Mouse (Mus musculus) cortical plate, adult 2 months (tissue): ENCODE results near the gene Vmn2r17. TPM values are rescaled to one million over a fixed set of nuclear protein-coding genes. Genes with fewer than 3 reads are reported as not detected.
A peak's percentile ranks its signal among the peaks of the same experiment; 100 is the strongest.

ENCODE experiments used
- H3K27ac ChIP-seq: fragments of 200-500 bp; 2 replicates; pipeline ENCODE4 v1.5.1; 2012; ENCODE audit warnings: low read length, control low read depth, inconsistent platforms; ENCODE audit not compliant: insufficient read depth
- H3K4me1 ChIP-seq: fragments of 200-500 bp; 2 replicates; pipeline ENCODE4 v1.6.1; 2011; ENCODE audit warnings: low read length; ENCODE audit not compliant: control insufficient read depth, insufficient read depth
- H3K4me3 ChIP-seq: fragments of 200-500 bp; 2 replicates; pipeline ENCODE4 v1.5.1; 2011; ENCODE audit warnings: mild to moderate bottlenecking, low read length, control low read depth; ENCODE audit not compliant: insufficient read depth
- CTCF ChIP-seq: fragments of 200-500 bp; IDR thresholded peaks from 2 replicates; pipeline ENCODE4 v1.5.1; 2011; ENCODE audit warnings: mild to moderate bottlenecking, control low read depth, low read length; ENCODE audit not compliant: insufficient read depth; ENCODE audit errors: extremely low read depth
- POLR2A ChIP-seq: fragments of 200-500 bp; IDR thresholded peaks from 2 replicates; pipeline ENCODE4 v1.6.1; 2011; ENCODE audit warnings: mild to moderate bottlenecking, low read length, control low read depth; ENCODE audit not compliant: insufficient read depth; ENCODE audit errors: extremely low read depth
- polyA plus RNA-seq: library from polyadenylated mRNA; depleted of rRNA; stranded (reverse); fragments of >200 nt; gene quantifications from 2 replicates; pipeline ENCODE4 v1.2.3, GENCODE M21; 2012; rRNA removed

The Vmn2r17 gene
- polyA plus RNA-seq: not detected in 2 replicates

DNA sequence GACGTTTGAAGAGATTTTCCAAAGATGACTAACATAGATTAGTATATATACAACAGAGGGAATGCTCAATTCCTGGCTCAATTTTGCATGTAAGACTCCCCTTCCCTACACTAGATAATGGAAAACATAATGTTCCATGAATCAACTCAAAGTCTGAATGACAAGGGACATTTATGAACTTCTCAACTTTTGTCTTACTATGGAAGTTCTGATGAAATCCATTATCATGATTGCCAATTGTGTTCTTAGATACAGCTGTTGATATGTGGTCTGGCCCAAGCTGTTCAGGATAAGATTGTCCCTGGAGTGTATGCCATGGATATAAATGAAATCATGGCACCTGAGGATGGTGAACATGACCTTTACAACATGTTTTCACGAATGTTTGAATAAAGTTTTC, at the start of gene Vmn2r17:
Gene Vmn2r17, plus strand, starts transcription at position 301 of the 400 bp plus-strand sequence.
- Histone ChIP-seq H3K27ac (no peak within 1 kb of the TSS), H3K4me3 (no peak within 1 kb of the TSS), H3K4me1 (no peaks in the 10 kb centered on the region)
- TF ChIP-seq CTCF (no peak), POLR2A (no peak)

DNA sequence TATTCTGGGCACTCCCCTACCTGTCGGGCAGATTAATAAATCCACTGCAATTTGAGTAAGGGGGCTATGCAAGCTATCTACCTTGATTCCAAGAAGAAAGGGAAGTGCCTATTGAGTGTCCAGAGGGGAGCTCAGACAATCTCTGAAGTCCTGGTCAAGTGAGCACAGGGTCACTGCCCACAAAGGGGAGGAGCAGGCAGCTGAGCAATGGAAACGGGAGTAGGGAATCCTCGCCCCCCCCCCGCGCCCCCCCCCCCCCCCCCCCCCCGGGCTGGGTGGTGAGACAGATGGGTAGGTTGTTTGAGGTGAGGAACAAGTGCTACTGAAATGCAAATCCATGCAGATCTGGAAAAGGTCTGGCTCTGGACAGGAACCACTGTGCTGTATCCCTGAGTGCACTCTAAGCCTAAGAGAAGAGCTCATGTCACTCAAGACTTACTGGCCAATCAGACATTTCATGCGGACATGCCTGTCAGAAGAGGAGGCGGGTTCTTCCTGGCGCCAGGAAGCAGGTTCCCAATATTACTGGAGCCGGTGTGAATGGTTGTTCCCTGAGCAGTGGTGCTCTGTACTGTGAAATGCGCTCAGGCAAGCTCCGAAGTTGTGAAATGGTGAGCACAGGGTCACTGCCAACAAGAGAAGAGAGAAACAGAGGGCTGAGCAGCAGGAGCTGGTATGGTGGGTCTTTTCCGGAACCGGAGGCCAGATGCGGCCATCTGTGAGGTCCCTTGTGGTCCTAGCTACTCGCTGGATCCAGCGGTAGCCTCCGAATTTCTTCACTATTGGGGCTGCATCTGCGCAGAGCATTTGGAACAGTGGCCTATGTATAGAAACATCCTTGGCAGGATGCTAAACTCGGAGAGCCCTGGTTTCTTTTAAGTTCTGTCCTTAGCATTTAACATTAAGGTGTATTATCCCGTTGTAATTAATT, 47.4 kb downstream of the Vmn2r17 start:
- Histone ChIP-seq H3K27ac (no peak overlapping the region), H3K4me1 (no peaks in the 10 kb centered on the region), H3K4me3 (no peak overlapping the region)
- no peak for TF ChIP-seq POLR2A
- no peak for TF ChIP-seq CTCF

DNA sequence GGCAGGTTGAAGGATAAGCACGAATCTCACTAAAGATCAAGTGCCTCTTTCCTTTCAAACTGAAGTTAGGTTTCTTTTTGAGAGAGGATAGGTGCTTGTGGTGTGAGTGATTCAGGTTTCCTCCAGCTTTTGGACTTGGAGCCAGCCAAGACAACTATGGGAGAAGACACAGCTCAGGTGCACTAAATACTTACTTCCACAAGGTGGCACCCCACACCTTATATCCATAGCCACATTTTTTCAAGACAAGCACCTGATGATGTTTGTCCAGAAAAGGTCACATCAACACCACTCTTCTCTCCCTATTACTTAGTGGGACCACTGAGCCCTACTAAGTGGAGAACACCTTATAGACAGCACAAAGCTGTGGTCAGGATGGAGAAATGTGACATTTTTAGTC, 87.2 kb downstream of the Vmn2r17 start:
- 0 out of 2 replicates have a peak, but pooled peaks have one; percentile 20 for TF ChIP-seq CTCF
- TF ChIP-seq POLR2A: no peak
- no peak overlapping the region for H3K27ac ChIP-seq
- no peaks in the 10 kb centered on the region for H3K4me1 ChIP-seq
- H3K4me3 ChIP-seq: no peak overlapping the region

Other genes starting within 250 kb of the Vmn2r17 start
- gene Vmn2r13, start 227.5 kb upstream of the Vmn2r17 start, polyA plus RNA-seq: not detected in 2 replicates
- not detected in 2 replicates for gene Vmn2r14, start 195.0 kb upstream of the Vmn2r17 start, polyA plus RNA-seq
- not detected in 2 replicates for gene Vmn2r15, start 122.0 kb upstream of the Vmn2r17 start, polyA plus RNA-seq
- gene Vmn2r16, start 89.5 kb upstream of the Vmn2r17 start, polyA plus RNA-seq: not detected in 2 replicates
- 26.5 and 28.2 TPM in 2 replicates for gene Crlf2, start 139.3 kb downstream of the Vmn2r17 start, polyA plus RNA-seq